Mouse (Mus musculus): ENCODE measurements around the gene Azgp1. TPM values are rescaled to one million over a fixed set of nuclear protein-coding genes. Genes with fewer than 3 reads are reported as not detected.
"Not testable (repeated sequence)": the region's sequence is repeated elsewhere in the genome, so short reads cannot be mapped to it uniquely, and the experiment has no call there.

Gene Azgp1
- 2.7 TPM in 2 replicates for polyA plus RNA-seq (2012; rRNA removed)
- 3.3 and 4.7 TPM in 2 replicates for polyA plus RNA-seq (2014; fragmentation: Nextera tagmentation; extraction: Ambion mirVana)

GRCm38 (mm10) chr5:137981300-137981699 lies at the start of gene Azgp1:
Gene Azgp1 (plus strand): TSS chr5:137981520.
- H3K36me3 ChIP-seq (replicated peaks; ENCODE audit: control insufficient read depth, insufficient read depth, low read depth) = no peaks in the 10 kb centered on the region
- no peaks in the 10 kb centered on the region; a peak in 1 of 4 replicates for H3K4me1 ChIP-seq (replicated peaks; ENCODE audit: control insufficient read depth in 2 of 2, insufficient read depth in 2 of 2, low read length in 1 of 2)
- no peak for TF ChIP-seq CTCF (IDR thresholded peaks at IDR 0.05; ENCODE audit: low read depth)
- TF ChIP-seq EP300 (IDR thresholded peaks at IDR 0.05; ENCODE audit: low read depth) = no peak
- 43% methylated on average over 4 of the region's 4 CpGs for WGBS (ENCODE audit: insufficient replicate concordance)
- ATAC-seq (ENCODE audit: insufficient read depth) = no peak
- no peak within 1 kb of the TSS for H3K4me3 ChIP-seq (ENCODE audit: insufficient read depth in 1 of 2, low read depth in 2 of 2, low read length in 2 of 2)
- H3K27me3 ChIP-seq (ENCODE audit: control insufficient read depth, insufficient read depth, low read length) = no peaks in the 10 kb centered on the region
- H3K27ac ChIP-seq = no peak within 1 kb of the TSS
- no peak within 1 kb of the TSS for H3K9ac ChIP-seq (replicated peaks)
- H3K9me3 ChIP-seq (ENCODE audit: control insufficient read depth, low read length) = no peaks in the 10 kb centered on the region
- no peak for DNase-seq (ENCODE audit: low read depth in 3 of 3, low spot score in 3 of 3)
- no peak within 1 kb of the TSS for H3K4me2 ChIP-seq (ENCODE audit: low read depth)

- H3K4me1 ChIP-seq (replicated peaks; ENCODE audit: control insufficient read depth in 2 of 2, insufficient read depth in 2 of 2, low read length in 1 of 2); DNase-seq (ENCODE audit: low read depth in 3 of 3, low spot score in 3 of 3); H3K4me2 ChIP-seq (ENCODE audit: low read depth); H3K36me3 ChIP-seq (replicated peaks; ENCODE audit: control insufficient read depth, insufficient read depth, low read depth); ATAC-seq (ENCODE audit: insufficient read depth); H3K4me3 ChIP-seq (ENCODE audit: insufficient read depth in 1 of 2, low read depth in 2 of 2, low read length in 2 of 2); H3K27me3 ChIP-seq (ENCODE audit: control insufficient read depth, insufficient read depth, low read length); H3K9me3 ChIP-seq (ENCODE audit: control insufficient read depth, low read length); H3K27ac ChIP-seq; H3K9ac ChIP-seq (replicated peaks): not testable (repeated sequence)
- WGBS (ENCODE audit: insufficient replicate concordance) = 48% methylated on average over 2 of the region's 2 CpGs
These were observed 47.4 kb upstream of the Azgp1 start for GRCm38 (mm10) chr5:137933934-137934333.

GRCm38 (mm10) chr5:137936486-137936885 lies 44.8 kb upstream of the Azgp1 start:
- WGBS (ENCODE audit: insufficient replicate concordance) = 64% methylated on average over 2 of the region's 2 CpGs
- TF ChIP-seq CTCF (IDR thresholded peaks at IDR 0.05; ENCODE audit: low read depth) = no peak
- TF ChIP-seq EP300 (IDR thresholded peaks at IDR 0.05; ENCODE audit: low read depth) = no peak

GRCm38 (mm10) chr5:137937238-137937637 lies 44.1 kb upstream of the Azgp1 start:
- Histone ChIP-seq H3K4me1 (replicated peaks; ENCODE audit: control insufficient read depth in 2 of 2, insufficient read depth in 2 of 2, low read length in 1 of 2) (no peaks in the 10 kb centered on the region), H3K4me3 (ENCODE audit: insufficient read depth in 1 of 2, low read depth in 2 of 2, low read length in 2 of 2) (no peak overlapping the region), H3K9me3 (ENCODE audit: control insufficient read depth, low read length) (no peaks in the 10 kb centered on the region), H3K36me3 (replicated peaks; ENCODE audit: control insufficient read depth, insufficient read depth, low read depth) (no peaks in the 10 kb centered on the region), H3K27me3 (ENCODE audit: control insufficient read depth, insufficient read depth, low read length) (no peaks in the 10 kb centered on the region), H3K9ac (replicated peaks) (no peak overlapping the region), H3K27ac (no peak overlapping the region), H3K4me2 (ENCODE audit: low read depth) (no peak overlapping the region)
- 38% methylated on average over 4 of the region's 4 CpGs for WGBS (ENCODE audit: insufficient replicate concordance)
- peak; percentile 34; the same call in 1 of the 2 replicates for TF ChIP-seq CTCF (IDR thresholded peaks at IDR 0.05; ENCODE audit: low read depth)
- no peak for TF ChIP-seq EP300 (IDR thresholded peaks at IDR 0.05; ENCODE audit: low read depth)
- no peak for ATAC-seq (ENCODE audit: insufficient read depth)
- DNase-seq (ENCODE audit: low read depth in 3 of 3, low spot score in 3 of 3) = no peak

More at GRCm38 (mm10) chr5:137936486-137936885, 44.8 kb upstream of the Azgp1 start:
- Histone ChIP-seq H3K9ac (replicated peaks) (no peak overlapping the region), H3K4me3 (ENCODE audit: insufficient read depth in 1 of 2, low read depth in 2 of 2, low read length in 2 of 2) (no peak overlapping the region), H3K4me2 (ENCODE audit: low read depth) (no peak overlapping the region), H3K4me1 (replicated peaks; ENCODE audit: control insufficient read depth in 2 of 2, insufficient read depth in 2 of 2, low read length in 1 of 2) (no peaks in the 10 kb centered on the region), H3K27ac (no peak overlapping the region), H3K36me3 (replicated peaks; ENCODE audit: control insufficient read depth, insufficient read depth, low read depth) (no peaks in the 10 kb centered on the region), H3K27me3 (ENCODE audit: control insufficient read depth, insufficient read depth, low read length) (no peaks in the 10 kb centered on the region), H3K9me3 (ENCODE audit: control insufficient read depth, low read length) (no peaks in the 10 kb centered on the region)
- DNase-seq (ENCODE audit: low read depth in 3 of 3, low spot score in 3 of 3) (no peak), ATAC-seq (ENCODE audit: insufficient read depth) (no peak)

DNA sequence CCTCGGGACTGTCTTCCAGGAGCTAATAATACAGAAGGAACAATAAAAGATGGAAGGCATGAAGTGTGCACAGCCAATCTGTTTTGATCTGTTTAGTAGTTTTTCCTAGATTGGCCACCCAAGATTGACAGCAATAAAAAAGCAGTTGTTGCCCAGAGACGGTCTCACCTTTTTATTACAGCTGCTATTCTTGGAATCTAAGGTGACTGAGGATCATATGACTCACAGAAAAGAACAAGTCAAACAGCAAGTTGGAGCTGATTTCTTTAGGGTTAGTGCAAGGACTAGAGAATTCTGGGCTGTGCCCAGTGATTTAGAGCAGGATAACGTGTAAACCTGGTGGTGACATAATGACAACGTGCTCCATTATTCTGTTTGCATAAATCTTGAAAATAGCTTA lies 40.4 kb upstream of the Azgp1 start:
- 62% methylated on average over 4 of the region's 4 CpGs for WGBS (ENCODE audit: insufficient replicate concordance)
- Histone ChIP-seq H3K4me2 (ENCODE audit: low read depth) (no peak overlapping the region), H3K27ac (no peak overlapping the region), H3K9me3 (ENCODE audit: control insufficient read depth, low read length) (no peaks in the 10 kb centered on the region), H3K27me3 (ENCODE audit: control insufficient read depth, insufficient read depth, low read length) (no peaks in the 10 kb centered on the region), H3K4me1 (replicated peaks; ENCODE audit: control insufficient read depth in 2 of 2, insufficient read depth in 2 of 2, low read length in 1 of 2) (no peaks in the 10 kb centered on the region), H3K36me3 (replicated peaks; ENCODE audit: control insufficient read depth, insufficient read depth, low read depth) (no peaks in the 10 kb centered on the region), H3K4me3 (ENCODE audit: insufficient read depth in 1 of 2, low read depth in 2 of 2, low read length in 2 of 2) (no peak overlapping the region), H3K9ac (replicated peaks) (no peak overlapping the region)
- no peak for TF ChIP-seq EP300 (IDR thresholded peaks at IDR 0.05; ENCODE audit: low read depth)
- no peak for ATAC-seq (ENCODE audit: insufficient read depth)
- no peak for DNase-seq (ENCODE audit: low read depth in 3 of 3, low spot score in 3 of 3)
